Mouse (Mus musculus): ENCODE data around the gene Ifit1bl1.

GRCm38 (mm10) chr19:34566178-34566784, 35.5 kb downstream of the Ifit1bl1 start:
- TF ChIP-seq CTCF (IDR thresholded peaks at IDR 0.05; ENCODE audit: low read depth) (no peak), EP300 (IDR thresholded peaks at IDR 0.05; ENCODE audit: low read depth) (no peak)
